Mouse (Mus musculus): ENCODE results near the gene Fbxl17. TPM values are rescaled to one million over a fixed set of nuclear protein-coding genes. Genes with fewer than 3 reads are reported as not detected.

Gene Fbxl17
- polyA plus RNA-seq, 1 experiment from 2014 or later = 22.7 TPM

- Histone ChIP-seq H3K9ac (ENCODE audit: low read depth, low read length) (no peak overlapping the region), H3K27me3 (ENCODE audit: control insufficient read depth, insufficient read depth, low read depth, low read length) (no peaks in the 10 kb centered on the region), H3K4me1 (ENCODE audit: control insufficient read depth, insufficient read depth, low read length) (no peaks in the 10 kb centered on the region), H3K9me3 (replicated peaks; ENCODE audit: control insufficient read depth, low read length, poor library complexity, severe bottlenecking) (no peaks in the 10 kb centered on the region), H3K4me3 (ENCODE audit: low read depth, low read length) (no peak overlapping the region), H3K36me3 (ENCODE audit: control insufficient read depth, insufficient read depth, low read length) (no peaks in the 10 kb centered on the region), H3K27ac (ENCODE audit: low read length) (no peak overlapping the region), H3K4me2 (ENCODE audit: low read length) (no peak overlapping the region)
- ATAC-seq = no peak
- WGBS = 89% methylated on average over 6 of the region's 6 CpGs
Measured at GRCm38 (mm10) chr17:63419503-63419902, 80.3 kb downstream of the Fbxl17 start.

- no peaks in the 10 kb centered on the region for H3K27me3 ChIP-seq (ENCODE audit: control insufficient read depth, insufficient read depth, low read depth, low read length)
- H3K9ac ChIP-seq (ENCODE audit: low read depth, low read length) = no peak overlapping the region
- H3K9me3 ChIP-seq (replicated peaks; ENCODE audit: control insufficient read depth, low read length, poor library complexity, severe bottlenecking) = no peaks in the 10 kb centered on the region; the same call in 1 of the 2 replicates
- H3K36me3 ChIP-seq (ENCODE audit: control insufficient read depth, insufficient read depth, low read length) = no peaks in the 10 kb centered on the region
- H3K4me3 ChIP-seq (ENCODE audit: low read depth, low read length) = no peak overlapping the region
- ATAC-seq = no peak
- H3K4me1 ChIP-seq (ENCODE audit: control insufficient read depth, insufficient read depth, low read length) = no peaks in the 10 kb centered on the region
- WGBS = 88% methylated on average over 1 of the region's 1 CpGs
- no peak overlapping the region for H3K27ac ChIP-seq (ENCODE audit: low read length)
- no peak overlapping the region for H3K4me2 ChIP-seq (ENCODE audit: low read length)
Measured at GRCm38 (mm10) chr17:63413973-63414580, 85.7 kb downstream of the Fbxl17 start.

GRCm38 (mm10) chr17:63411564-63411963, 88.3 kb downstream of the Fbxl17 start:
- Histone ChIP-seq H3K27ac (ENCODE audit: low read length) (no peak overlapping the region), H3K4me2 (ENCODE audit: low read length) (no peak overlapping the region), H3K36me3 (ENCODE audit: control insufficient read depth, insufficient read depth, low read length) (no peaks in the 10 kb centered on the region), H3K4me3 (ENCODE audit: low read depth, low read length) (no peak overlapping the region), H3K27me3 (ENCODE audit: control insufficient read depth, insufficient read depth, low read depth, low read length) (no peaks in the 10 kb centered on the region), H3K4me1 (ENCODE audit: control insufficient read depth, insufficient read depth, low read length) (no peaks in the 10 kb centered on the region), H3K9ac (ENCODE audit: low read depth, low read length) (no peak overlapping the region), H3K9me3 (replicated peaks; ENCODE audit: control insufficient read depth, low read length, poor library complexity, severe bottlenecking) (no peaks in the 10 kb centered on the region; the same call in 1 of the 2 replicates)
- WGBS = 77% methylated on average over 3 of the region's 3 CpGs
- no peak for ATAC-seq

- H3K4me1 ChIP-seq (ENCODE audit: control insufficient read depth, insufficient read depth, low read length) = no peaks in the 10 kb centered on the region; the same call in 1 of the 2 replicates
- H3K27ac ChIP-seq (ENCODE audit: low read length) = no peak overlapping the region
- no peaks in the 10 kb centered on the region for H3K36me3 ChIP-seq (ENCODE audit: control insufficient read depth, insufficient read depth, low read length)
- H3K27me3 ChIP-seq (ENCODE audit: control insufficient read depth, insufficient read depth, low read depth, low read length) = no peaks in the 10 kb centered on the region
- no peaks in the 10 kb centered on the region; the same call in 1 of the 2 replicates for H3K9me3 ChIP-seq (replicated peaks; ENCODE audit: control insufficient read depth, low read length, poor library complexity, severe bottlenecking)
- ATAC-seq = no peak
- H3K4me3 ChIP-seq (ENCODE audit: low read depth, low read length) = no peak overlapping the region
- H3K9ac ChIP-seq (ENCODE audit: low read depth, low read length) = no peak overlapping the region
- H3K4me2 ChIP-seq (ENCODE audit: low read length) = no peak overlapping the region
- WGBS = 95% methylated on average over 2 of the region's 2 CpGs
Measured at GRCm38 (mm10) chr17:63410101-63410500, 89.7 kb downstream of the Fbxl17 start.

- H3K9me3 ChIP-seq (replicated peaks; ENCODE audit: control insufficient read depth, low read length, poor library complexity, severe bottlenecking) = no peaks in the 10 kb centered on the region
- H3K4me1 ChIP-seq (ENCODE audit: control insufficient read depth, insufficient read depth, low read length) = peaks cover 9% of the 10 kb centered on the region
- H3K27me3 ChIP-seq (ENCODE audit: control insufficient read depth, insufficient read depth, low read depth, low read length) = no peaks in the 10 kb centered on the region
- H3K9ac ChIP-seq (ENCODE audit: low read depth, low read length) = no peak overlapping the region
- no peak for ATAC-seq
- no peaks in the 10 kb centered on the region for H3K36me3 ChIP-seq (ENCODE audit: control insufficient read depth, insufficient read depth, low read length)
- H3K4me2 ChIP-seq (ENCODE audit: low read length) = no peak overlapping the region
- no peak overlapping the region for H3K27ac ChIP-seq (ENCODE audit: low read length)
- WGBS = 76% methylated on average over 4 of the region's 4 CpGs
- no peak overlapping the region for H3K4me3 ChIP-seq (ENCODE audit: low read depth, low read length)
Measured at GRCm38 (mm10) chr17:63405955-63406354, 93.9 kb downstream of the Fbxl17 start.

GRCm38 (mm10) chr17:63405471-63405870, 94.3 kb downstream of the Fbxl17 start:
- no peak for ATAC-seq
- 78% methylated on average over 4 of the region's 4 CpGs for WGBS

GRCm38 (mm10) chr17:63404968-63405367, 94.8 kb downstream of the Fbxl17 start:
- H3K27ac ChIP-seq (ENCODE audit: low read length) = no peak overlapping the region
- H3K4me1 ChIP-seq (ENCODE audit: control insufficient read depth, insufficient read depth, low read length) = peaks cover 9% of the 10 kb centered on the region
- WGBS = 42% methylated on average over 2 of the region's 2 CpGs
- H3K36me3 ChIP-seq (ENCODE audit: control insufficient read depth, insufficient read depth, low read length) = no peaks in the 10 kb centered on the region
- no peaks in the 10 kb centered on the region for H3K9me3 ChIP-seq (replicated peaks; ENCODE audit: control insufficient read depth, low read length, poor library complexity, severe bottlenecking)
- no peaks in the 10 kb centered on the region for H3K27me3 ChIP-seq (ENCODE audit: control insufficient read depth, insufficient read depth, low read depth, low read length)
- no peak overlapping the region for H3K9ac ChIP-seq (ENCODE audit: low read depth, low read length)
- H3K4me3 ChIP-seq (ENCODE audit: low read depth, low read length) = no peak overlapping the region
- no peak overlapping the region for H3K4me2 ChIP-seq (ENCODE audit: low read length)
- ATAC-seq = peak; percentile 54; the same call in 1 of the 2 replicates

More at GRCm38 (mm10) chr17:63405471-63405870, 94.3 kb downstream of the Fbxl17 start:
- Histone ChIP-seq H3K9me3 (replicated peaks; ENCODE audit: control insufficient read depth, low read length, poor library complexity, severe bottlenecking) (no peaks in the 10 kb centered on the region), H3K27ac (ENCODE audit: low read length) (no peak overlapping the region), H3K4me2 (ENCODE audit: low read length) (no peak overlapping the region), H3K4me1 (ENCODE audit: control insufficient read depth, insufficient read depth, low read length) (peaks cover 9% of the 10 kb centered on the region), H3K27me3 (ENCODE audit: control insufficient read depth, insufficient read depth, low read depth, low read length) (no peaks in the 10 kb centered on the region), H3K4me3 (ENCODE audit: low read depth, low read length) (no peak overlapping the region), H3K9ac (ENCODE audit: low read depth, low read length) (no peak overlapping the region), H3K36me3 (ENCODE audit: control insufficient read depth, insufficient read depth, low read length) (no peaks in the 10 kb centered on the region)

GRCm38 (mm10) chr17:63403801-63404415, 95.9 kb downstream of the Fbxl17 start:
- H3K27ac ChIP-seq (ENCODE audit: low read length) = no peak overlapping the region
- peak; percentile 37; the same call in 1 of the 2 replicates for ATAC-seq
- H3K27me3 ChIP-seq (ENCODE audit: control insufficient read depth, insufficient read depth, low read depth, low read length) = no peaks in the 10 kb centered on the region

More at GRCm38 (mm10) chr17:63403801-63404415, 95.9 kb downstream of the Fbxl17 start:
- H3K36me3 ChIP-seq (ENCODE audit: control insufficient read depth, insufficient read depth, low read length) = no peaks in the 10 kb centered on the region
- no peaks in the 10 kb centered on the region for H3K9me3 ChIP-seq (replicated peaks; ENCODE audit: control insufficient read depth, low read length, poor library complexity, severe bottlenecking)
- no peak overlapping the region for H3K4me3 ChIP-seq (ENCODE audit: low read depth, low read length)
- no peak overlapping the region for H3K9ac ChIP-seq (ENCODE audit: low read depth, low read length)
- H3K4me1 ChIP-seq (ENCODE audit: control insufficient read depth, insufficient read depth, low read length) = peaks cover 9% of the 10 kb centered on the region
- no peak overlapping the region for H3K4me2 ChIP-seq (ENCODE audit: low read length)

Data from midbrain, embryonic 16.5 days (tissue).